13 mouse cellular contexts compared by ENCODE assay signal in the genomic region with DNA sequence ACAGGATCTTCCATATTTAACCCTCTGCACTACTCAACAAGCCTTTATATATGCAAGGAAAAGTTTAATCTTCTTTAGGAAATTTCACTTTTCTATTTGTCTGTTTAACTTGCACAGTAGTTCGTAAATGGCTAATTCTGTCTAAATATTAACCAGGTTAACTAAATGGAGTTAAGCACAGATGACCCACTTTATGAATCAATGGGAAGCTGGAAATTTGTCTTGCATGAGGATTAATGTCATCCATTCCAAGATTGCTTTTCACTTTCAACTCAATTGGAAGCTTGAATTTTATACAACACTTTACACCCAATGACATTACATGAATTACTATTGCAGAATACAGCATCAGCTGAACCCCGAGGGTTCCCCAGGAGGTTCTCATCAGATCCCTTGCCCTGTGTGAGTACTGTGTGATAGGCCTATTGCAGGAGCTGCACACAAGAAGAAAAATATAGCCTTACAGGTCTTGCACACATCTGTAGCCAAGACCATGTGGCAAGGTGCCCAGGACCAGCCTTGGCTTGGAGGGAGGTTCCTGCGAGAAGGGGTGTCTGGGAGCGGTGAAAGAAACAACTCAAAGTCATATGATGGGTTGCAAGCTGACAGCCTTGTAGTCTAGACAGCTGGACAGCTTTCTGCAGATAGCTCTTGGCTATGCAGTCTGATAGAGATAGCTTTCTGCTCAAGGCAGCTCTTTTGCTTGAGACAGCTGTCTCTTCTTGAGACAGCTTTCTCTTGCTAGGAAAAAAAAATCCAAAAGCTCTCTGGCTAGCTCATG. TPM values are rescaled to one million over a fixed set of nuclear protein-coding genes. Genes with fewer than 3 reads are reported as not detected.
A peak's percentile ranks its signal among the peaks of the same experiment; 100 is the strongest.
DNase-seq lines count a peak whose midpoint lies in the region; ATAC-seq lines count a peak whose summit lies in the region.
"Had no signal": no experiment of that assay in that cellular context is flagged by ENCODE, and none has a peak within 500 bp of the region (broad histone marks: within the 10 kb centered on the region; RNA-seq: fewer than 3 reads in every experiment).

No protein-coding gene starts in this region.

- no peak overlapping the region for H3K9ac ChIP-seq in embryonic facial prominence, embryonic 14.5 days (ENCODE audit: low read depth, low read length)
- H3K9ac ChIP-seq in liver, embryonic 15.5 days, result no peak overlapping the region
- no peak overlapping the region for H3K9ac ChIP-seq in liver, embryonic 11.5 days (ENCODE audit: low read depth, low read length)
- no peak overlapping the region for H3K9ac ChIP-seq in midbrain, embryonic 15.5 days
- H3K9ac ChIP-seq: neural tube, embryonic 15.5 days had no signal

- H3K27ac ChIP-seq in embryonic facial prominence, embryonic 14.5 days (replicated peaks; ENCODE audit: low read depth, low read length), result no peak overlapping the region
- H3K27ac ChIP-seq in embryonic facial prominence, embryonic 10.5 days (replicated peaks), result no peak overlapping the region
- H3K27ac ChIP-seq in liver, embryonic 15.5 days (replicated peaks), result 0 out of 2 replicates have a peak overlapping the region, but pooled peaks have one; percentile 8
- H3K27ac ChIP-seq in liver, embryonic 11.5 days (ENCODE audit: low read depth, low read length), result no peak overlapping the region
- no peak overlapping the region for H3K27ac ChIP-seq in midbrain, embryonic 15.5 days
- H3K27ac ChIP-seq: midbrain, embryonic 10.5 days; neural tube, embryonic 15.5 days had no signal

- H3K4me2 ChIP-seq in embryonic facial prominence, embryonic 14.5 days (ENCODE audit: low read depth, low read length), result no peak overlapping the region
- no peak overlapping the region for H3K4me2 ChIP-seq in liver, embryonic 15.5 days
- H3K4me2 ChIP-seq in liver, embryonic 11.5 days, result no peak overlapping the region
- no peak overlapping the region for H3K4me2 ChIP-seq in midbrain, embryonic 15.5 days
- H3K4me2 ChIP-seq: neural tube, embryonic 15.5 days had no signal

- WGBS in embryonic facial prominence, embryonic 14.5 days, result 73% methylated on average over 4 of the region's 4 CpGs
- WGBS in embryonic facial prominence, embryonic 10.5 days, result 91% methylated on average over 4 of the region's 4 CpGs
- 68% methylated on average over 4 of the region's 4 CpGs for WGBS in liver, embryonic 15.5 days (ENCODE audit: insufficient replicate concordance)
- WGBS in liver, embryonic 11.5 days, result 84% methylated on average over 4 of the region's 4 CpGs
- WGBS in midbrain, embryonic 15.5 days, result 93% methylated on average over 4 of the region's 4 CpGs

- no peaks in the 10 kb centered on the region for H3K36me3 ChIP-seq in embryonic facial prominence, embryonic 14.5 days (ENCODE audit: control insufficient read depth, insufficient read depth, low read length)
- no peaks in the 10 kb centered on the region for H3K36me3 ChIP-seq in embryonic facial prominence, embryonic 10.5 days (replicated peaks)
- H3K36me3 ChIP-seq in liver, embryonic 15.5 days (replicated peaks), result no peaks in the 10 kb centered on the region
- H3K36me3 ChIP-seq in liver, embryonic 11.5 days (ENCODE audit: control insufficient read depth, insufficient read depth, low read length), result no peaks in the 10 kb centered on the region
- H3K36me3 ChIP-seq in midbrain, embryonic 15.5 days (replicated peaks), result no peaks in the 10 kb centered on the region
- H3K36me3 ChIP-seq: midbrain, embryonic 10.5 days; neural tube, embryonic 15.5 days had no signal

- peak; percentile 24 for DNase-seq in embryonic facial prominence, embryonic 14.5 days (ENCODE audit: low spot score)
- no peak for DNase-seq in embryonic facial prominence, embryonic 10.5 days (ENCODE audit: low spot score)
- no peak for DNase-seq in liver, embryonic 11.5 days (ENCODE audit: low spot score)
- peak; percentile 46 to 49 for DNase-seq in heart, postnatal 14 days
- peak; percentile 0 for DNase-seq in skeletal muscle tissue, adult 2 months (ENCODE audit: low read depth, low spot score)
- no peak for DNase-seq in embryo, embryonic 10 days (ENCODE audit: low spot score)

- no peaks in the 10 kb centered on the region for H3K4me1 ChIP-seq in embryonic facial prominence, embryonic 14.5 days (ENCODE audit: control insufficient read depth, insufficient read depth, low read length)
- no peaks in the 10 kb centered on the region for H3K4me1 ChIP-seq in embryonic facial prominence, embryonic 10.5 days
- peaks cover 3% of the 10 kb centered on the region for H3K4me1 ChIP-seq in liver, embryonic 15.5 days (replicated peaks)
- no peaks in the 10 kb centered on the region for H3K4me1 ChIP-seq in liver, embryonic 11.5 days (replicated peaks; ENCODE audit: control insufficient read depth, insufficient read depth, low read length)
- no peaks in the 10 kb centered on the region for H3K4me1 ChIP-seq in midbrain, embryonic 15.5 days
- H3K4me1 ChIP-seq: midbrain, embryonic 10.5 days; neural tube, embryonic 15.5 days had no signal

- H3K4me3 ChIP-seq in embryonic facial prominence, embryonic 14.5 days (ENCODE audit: low read depth, low read length), result no peak overlapping the region
- H3K4me3 ChIP-seq in embryonic facial prominence, embryonic 10.5 days, result no peak overlapping the region
- H3K4me3 ChIP-seq in liver, embryonic 15.5 days (replicated peaks), result no peak overlapping the region
- no peak overlapping the region for H3K4me3 ChIP-seq in liver, embryonic 11.5 days (ENCODE audit: low read depth, low read length)
- no peak overlapping the region for H3K4me3 ChIP-seq in midbrain, embryonic 15.5 days
- H3K4me3 ChIP-seq: midbrain, embryonic 10.5 days; neural tube, embryonic 15.5 days had no signal

- intact Hi-C loops in heart, postnatal 14 days (cut with DNase I), result no loop called here

- ATAC-seq in embryonic facial prominence, embryonic 14.5 days (ENCODE audit: low read depth), result no peak
- ATAC-seq in liver, embryonic 15.5 days (ENCODE audit: insufficient read depth), result no peak
- ATAC-seq in liver, embryonic 11.5 days (replicated peaks; ENCODE audit: low FRiP score), result no peak
- no peak for ATAC-seq in midbrain, embryonic 15.5 days (replicated peaks)

- no peaks in the 10 kb centered on the region for H3K27me3 ChIP-seq in embryonic facial prominence, embryonic 14.5 days (replicated peaks; ENCODE audit: control insufficient read depth, insufficient read depth, low read length)
- H3K27me3 ChIP-seq in embryonic facial prominence, embryonic 10.5 days (replicated peaks; ENCODE audit: low read depth, poor library complexity, severe bottlenecking), result no peaks in the 10 kb centered on the region
- H3K27me3 ChIP-seq in liver, embryonic 15.5 days, result no peaks in the 10 kb centered on the region
- no peaks in the 10 kb centered on the region for H3K27me3 ChIP-seq in liver, embryonic 11.5 days (replicated peaks; ENCODE audit: control insufficient read depth, insufficient read depth, low read length)
- no peaks in the 10 kb centered on the region for H3K27me3 ChIP-seq in midbrain, embryonic 15.5 days (replicated peaks)
- H3K27me3 ChIP-seq: neural tube, embryonic 15.5 days had no signal

- H3K9me3 ChIP-seq in embryonic facial prominence, embryonic 14.5 days (ENCODE audit: control insufficient read depth, low read length), result no peaks in the 10 kb centered on the region
- peaks cover 9% of the 10 kb centered on the region; the same call in 1 of the 2 replicates for H3K9me3 ChIP-seq in embryonic facial prominence, embryonic 10.5 days
- H3K9me3 ChIP-seq in liver, embryonic 15.5 days (replicated peaks), result no peaks in the 10 kb centered on the region
- no peaks in the 10 kb centered on the region for H3K9me3 ChIP-seq in liver, embryonic 11.5 days (ENCODE audit: control insufficient read depth, low read length)
- no peaks in the 10 kb centered on the region for H3K9me3 ChIP-seq in midbrain, embryonic 15.5 days
- H3K9me3 ChIP-seq: neural tube, embryonic 15.5 days had no signal

RNA-seq across cellular contexts. Expression of gene F11, which starts 6.0 kb away (rescaled TPM):
- polyA plus RNA-seq in embryonic facial prominence, embryonic 14.5 days (2014; fragmentation: Nextera tagmentation; extraction: Ambion mirVana), result not detected in 2 replicates
- not detected in 2 replicates for polyA plus RNA-seq in embryonic facial prominence, embryonic 10.5 days (2016; fragmentation: Nextera tagmentation; extraction: Ambion mirVana)
- 28.7 and 38.8 TPM in 2 replicates for polyA plus RNA-seq in liver, embryonic 15.5 days (2015; fragmentation: Nextera tagmentation; extraction: Ambion mirVana)
- 1.6 and 2.4 TPM in 2 replicates for polyA plus RNA-seq in liver, embryonic 11.5 days (2014; fragmentation: Nextera tagmentation; extraction: Ambion mirVana)
- not detected for total RNA-seq in heart, postnatal 14 days (2021)
- not detected in 2 replicates for polyA plus RNA-seq in midbrain, embryonic 15.5 days (2015; fragmentation: Nextera tagmentation; extraction: Ambion mirVana)
- total RNA-seq: left cerebral cortex, postnatal 14 days had no signal
- polyA plus RNA-seq: C2C12; hindbrain, embryonic 11.5 days; midbrain, embryonic 10.5 days; neural tube, embryonic 15.5 days had no signal

RNA-seq across cellular contexts. Expression of gene Klkb1, which starts 26.9 kb away (rescaled TPM):
- 0.07 and 0.13 TPM in 2 replicates for polyA plus RNA-seq in embryonic facial prominence, embryonic 14.5 days (2014; fragmentation: Nextera tagmentation; extraction: Ambion mirVana)
- 0.03 TPM in 1 of 2 replicates, not detected in the other for polyA plus RNA-seq in embryonic facial prominence, embryonic 10.5 days (2016; fragmentation: Nextera tagmentation; extraction: Ambion mirVana)
- polyA plus RNA-seq in liver, embryonic 15.5 days (2015; fragmentation: Nextera tagmentation; extraction: Ambion mirVana), result 8.7 and 11.5 TPM in 2 replicates
- 0.35 and 0.41 TPM in 2 replicates for polyA plus RNA-seq in liver, embryonic 11.5 days (2014; fragmentation: Nextera tagmentation; extraction: Ambion mirVana)
- total RNA-seq in heart, postnatal 14 days (2021), result not detected
- 0.03 TPM in 1 of 2 replicates, not detected in the other for polyA plus RNA-seq in midbrain, embryonic 15.5 days (2015; fragmentation: Nextera tagmentation; extraction: Ambion mirVana)
- total RNA-seq: left cerebral cortex, postnatal 14 days had no signal
- polyA plus RNA-seq: C2C12; hindbrain, embryonic 11.5 days; midbrain, embryonic 10.5 days had no signal

RNA-seq across cellular contexts. Expression of gene Gm45753, which starts 40.5 kb away (rescaled TPM):
- polyA plus RNA-seq in embryonic facial prominence, embryonic 14.5 days (2014; fragmentation: Nextera tagmentation; extraction: Ambion mirVana), result not detected in 2 replicates
- 0.07 TPM in 1 of 2 replicates, not detected in the other for polyA plus RNA-seq in embryonic facial prominence, embryonic 10.5 days (2016; fragmentation: Nextera tagmentation; extraction: Ambion mirVana)
- 14.8 and 14.9 TPM in 2 replicates for polyA plus RNA-seq in liver, embryonic 15.5 days (2015; fragmentation: Nextera tagmentation; extraction: Ambion mirVana)
- 0.78 and 0.89 TPM in 2 replicates for polyA plus RNA-seq in liver, embryonic 11.5 days (2014; fragmentation: Nextera tagmentation; extraction: Ambion mirVana)
- total RNA-seq in heart, postnatal 14 days (2021), result not detected
- polyA plus RNA-seq in midbrain, embryonic 15.5 days (2015; fragmentation: Nextera tagmentation; extraction: Ambion mirVana), result not detected in 2 replicates
- total RNA-seq: left cerebral cortex, postnatal 14 days had no signal
- polyA plus RNA-seq: C2C12; hindbrain, embryonic 11.5 days; neural tube, embryonic 15.5 days had no signal

Comparison
In these comparisons a context has a peak if more than half of its experiments do, and no peak if none do; other contexts are left out.
1. DNase-seq: peak in embryonic facial prominence, embryonic 14.5 days (single experiment), heart, postnatal 14 days (2 of 2) and skeletal muscle tissue, adult 2 months (single experiment); none in embryonic facial prominence, embryonic 10.5 days (single experiment), liver, embryonic 11.5 days (single experiment) and embryo, embryonic 10 days (single experiment).